Mouse (Mus musculus) cerebellum, postnatal 25 days (tissue): ENCODE measurements around the gene Zfp580.
A peak's percentile ranks its signal among the peaks of the same experiment; 100 is the strongest.

Experiments used
- DNase-seq, 2 experiments: peaks; one replicate each; pipeline ENCODE4 v3.0.0; 2021; ENCODE audit warnings: mixed read lengths in 2 of 2

Gene Zfp580

GRCm38 (mm10) chr7:5035628-5036027 lies 15.7 kb upstream of the Zfp580 start:
- no peak for DNase-seq

DNA sequence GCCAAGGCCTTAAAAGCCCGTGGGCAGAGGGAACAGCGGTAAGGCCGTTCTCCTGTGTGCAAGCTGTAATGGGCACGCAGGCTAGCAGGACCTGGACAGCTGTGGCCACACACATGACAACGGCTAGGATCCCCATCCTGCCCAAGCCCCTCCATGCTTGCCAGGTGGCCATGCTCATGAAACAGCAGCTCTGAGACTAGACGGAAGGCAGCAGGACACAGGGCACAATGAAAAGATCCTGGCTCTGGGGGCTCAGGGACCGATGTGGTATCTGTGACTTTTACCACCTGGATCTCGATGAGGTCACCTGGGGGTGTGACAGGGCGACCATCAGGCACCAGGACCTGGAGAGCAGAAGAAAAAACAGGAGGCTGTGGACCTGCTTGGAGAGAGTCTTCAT lies 15.2 kb upstream of the Zfp580 start:
- no peak for DNase-seq

GRCm38 (mm10) chr7:5037026-5037425 lies 14.3 kb upstream of the Zfp580 start:
- DNase-seq: no peak

GRCm38 (mm10) chr7:5037467-5037866 lies 13.9 kb upstream of the Zfp580 start:
- DNase-seq: no peak

GRCm38 (mm10) chr7:5038109-5038732 lies 13.1 kb upstream of the Zfp580 start, which contains the start of gene Zfp784:
TSS of gene Zfp784 (minus strand) at chr7:5038446.
- peak; percentile 95 to 96 for DNase-seq

- DNase-seq: no peak
Observed at GRCm38 (mm10) chr7:5038940-5039339, 12.4 kb upstream of the Zfp580 start.

- no peak for DNase-seq
Observed at GRCm38 (mm10) chr7:5044981-5045380, 6.4 kb upstream of the Zfp580 start.

DNA sequence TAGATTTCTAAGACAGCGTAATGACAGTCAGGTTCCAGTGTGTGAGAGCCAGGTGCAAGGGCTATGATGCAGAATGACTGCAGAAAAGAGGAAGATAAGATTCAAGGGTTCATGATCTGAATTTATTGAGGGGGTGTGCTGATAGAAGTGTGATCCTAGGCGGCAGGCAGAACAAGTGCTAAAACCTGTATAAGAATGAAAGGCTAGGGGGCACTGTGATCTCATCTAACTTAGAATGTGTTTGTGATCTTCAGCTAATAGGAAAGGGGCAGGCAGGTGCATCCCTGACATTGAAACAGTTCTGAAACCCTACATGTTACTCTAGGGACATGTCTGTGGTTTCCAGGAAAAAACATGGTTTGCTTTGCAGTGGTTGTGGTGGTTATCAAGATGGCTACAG lies 5.2 kb upstream of the Zfp580 start:
- DNase-seq: no peak

- no peak for DNase-seq
Observed at GRCm38 (mm10) chr7:5047313-5047712, 4.0 kb upstream of the Zfp580 start.

DNA sequence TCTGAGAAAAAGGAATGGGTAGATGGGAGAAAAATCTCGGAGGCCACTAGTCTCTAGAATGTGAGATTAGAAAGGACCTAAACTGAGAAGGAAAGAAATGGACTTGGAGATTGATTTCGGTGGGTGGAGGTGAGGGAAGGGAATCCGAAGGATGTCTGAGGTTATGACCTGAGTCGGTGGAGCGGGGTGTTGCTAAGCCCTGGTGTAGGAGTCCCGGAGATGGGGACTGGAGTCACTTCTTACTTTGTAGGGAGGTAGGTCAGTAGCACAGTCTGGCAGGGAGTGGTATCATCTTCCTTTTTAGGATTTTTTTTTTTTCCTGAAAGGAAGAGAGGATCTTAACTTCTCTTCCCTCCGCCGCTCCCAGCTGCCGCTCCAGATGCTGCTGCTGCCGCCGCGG lies 1.1 kb downstream of the Zfp580 start:
- DNase-seq: no peak

- peak; percentile 50 to 60 for DNase-seq
Observed at GRCm38 (mm10) chr7:5052931-5053343, 1.6 kb downstream of the Zfp580 start.

GRCm38 (mm10) chr7:5053456-5054179 lies 2.3 kb downstream of the Zfp580 start:
- peak; percentile 58 to 60 for DNase-seq

DNA sequence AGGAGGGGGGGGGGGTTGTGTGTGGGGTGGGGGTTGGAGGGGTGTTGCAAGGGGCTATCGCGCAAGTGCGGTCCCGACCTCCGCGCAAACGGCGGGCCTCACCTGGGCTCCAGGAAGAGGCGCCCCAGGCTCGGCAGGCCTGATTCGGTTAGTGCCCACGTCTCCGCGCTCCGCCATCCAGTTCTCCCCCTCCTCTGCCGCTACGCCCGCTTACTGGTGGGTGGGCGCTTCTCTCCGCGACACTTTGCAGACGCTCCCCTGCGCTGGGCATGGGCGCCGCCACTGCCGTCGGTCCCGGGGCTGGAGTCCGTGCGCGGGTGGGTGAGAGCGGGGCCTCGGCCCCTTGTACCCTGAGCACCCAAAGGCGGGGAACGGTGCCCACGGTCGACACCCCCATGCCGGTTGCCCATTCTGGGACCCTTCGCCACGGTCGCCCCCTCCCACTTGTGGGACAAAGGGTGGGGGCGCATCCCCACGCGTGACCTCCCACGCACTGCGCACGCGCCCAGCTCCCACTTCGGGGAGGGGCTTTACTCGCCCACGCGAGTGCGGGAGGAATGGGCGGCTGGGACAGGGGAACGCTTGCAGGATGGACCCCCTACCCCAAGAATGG lies 5.4 kb downstream of the Zfp580 start:
- DNase-seq: peak; percentile 74 to 83

DNA sequence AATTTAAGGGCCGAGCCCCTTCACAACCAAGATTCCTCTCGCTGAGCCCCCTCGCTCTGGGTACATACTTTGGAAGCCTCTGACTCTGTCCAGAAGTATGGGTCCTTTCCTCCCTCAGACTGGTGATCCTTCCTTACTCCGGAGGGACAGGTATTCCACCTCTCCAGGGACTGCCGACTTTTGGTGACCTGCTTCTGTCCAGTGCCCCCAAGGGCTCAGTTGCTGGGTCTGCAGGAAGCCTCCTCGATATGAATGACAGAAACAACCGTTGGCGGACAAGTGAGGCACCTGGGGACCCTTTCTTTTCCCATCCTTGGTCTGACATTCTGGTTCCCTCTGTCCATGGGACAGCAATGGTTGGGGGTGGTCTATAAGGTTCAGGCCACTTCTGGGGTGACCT lies 6.0 kb downstream of the Zfp580 start:
- DNase-seq: no peak

- DNase-seq: no peak
Observed at GRCm38 (mm10) chr7:5057804-5058203, 6.5 kb downstream of the Zfp580 start.

DNA sequence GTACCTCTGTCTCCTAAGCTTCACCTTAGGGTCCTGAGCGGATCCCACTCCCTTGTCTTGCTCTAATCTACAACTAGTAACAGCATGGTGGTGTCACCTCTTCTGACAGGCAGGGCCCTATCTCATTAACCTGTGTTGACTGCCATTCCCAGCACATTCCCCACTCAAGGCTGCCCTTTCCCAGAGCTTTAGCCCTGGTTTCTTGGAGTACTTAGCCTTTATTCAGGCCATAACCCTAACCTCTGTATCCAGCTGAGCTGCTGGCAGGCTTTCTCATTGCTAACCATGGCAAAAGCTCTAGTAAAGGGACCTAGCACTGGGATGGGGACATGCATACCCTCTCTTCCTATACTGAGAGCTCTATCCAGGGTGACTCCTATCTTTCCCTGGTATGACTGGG lies 7.3 kb downstream of the Zfp580 start:
- DNase-seq: no peak

DNA sequence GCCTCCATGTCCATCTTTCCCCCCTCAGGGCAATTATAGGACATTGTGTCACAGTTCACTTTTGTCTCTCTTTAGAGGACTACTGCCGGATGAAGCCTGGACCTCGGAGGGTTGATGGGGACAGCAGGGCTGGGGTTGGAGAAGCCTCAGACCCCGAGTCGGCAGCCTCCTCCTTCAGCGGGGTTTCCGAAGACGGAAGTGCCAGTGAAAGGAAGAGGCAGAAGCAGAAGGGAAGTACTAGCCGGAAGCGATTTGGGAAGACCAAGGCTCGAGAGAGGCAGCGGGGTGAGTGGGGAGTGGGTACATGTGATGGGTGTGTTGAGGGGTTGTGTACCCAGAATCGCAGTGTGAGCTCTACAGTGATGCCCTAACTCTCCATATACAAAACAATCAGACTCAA lies 8.1 kb downstream of the Zfp580 start:
- no peak for DNase-seq

DNA sequence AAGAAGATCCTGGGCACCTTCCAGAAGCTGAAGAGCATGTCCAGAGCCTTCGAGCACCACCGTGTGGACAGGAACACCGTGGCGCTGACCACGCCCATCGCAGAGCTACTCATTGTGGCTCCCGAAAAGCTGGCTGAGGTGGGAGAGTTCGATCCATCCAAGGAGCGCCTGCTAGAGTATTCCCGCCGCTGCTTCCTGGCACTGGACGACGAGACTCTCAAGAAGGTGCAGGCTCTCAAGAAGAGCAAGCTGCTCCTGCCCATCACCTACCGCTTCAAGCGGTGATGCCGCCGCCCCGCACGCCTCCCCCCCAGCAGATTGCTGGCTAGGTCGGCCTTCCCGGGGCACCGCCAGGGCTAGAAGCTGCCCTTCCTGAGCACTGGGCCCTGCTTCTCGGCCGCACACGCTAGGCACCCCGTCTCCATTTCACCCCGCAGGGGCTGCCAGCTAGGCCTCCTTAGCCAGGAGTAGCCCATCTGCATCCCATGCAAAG lies 8.9 kb downstream of the Zfp580 start:
- peak; percentile 86 to 93 for DNase-seq

GRCm38 (mm10) chr7:5060944-5061773 lies 9.8 kb downstream of the Zfp580 start:
- DNase-seq: peak; percentile 100

- DNase-seq: peak; percentile 96 to 99
Observed at GRCm38 (mm10) chr7:5061774-5062359, 10.5 kb downstream of the Zfp580 start, which contains the start of gene U2af2. TSS of gene U2af2 (plus strand) at chr7:5062143.

GRCm38 (mm10) chr7:5062360-5063001 lies 11.1 kb downstream of the Zfp580 start:
- DNase-seq: peak in 1 of 2 experiments; percentile 82

DNA sequence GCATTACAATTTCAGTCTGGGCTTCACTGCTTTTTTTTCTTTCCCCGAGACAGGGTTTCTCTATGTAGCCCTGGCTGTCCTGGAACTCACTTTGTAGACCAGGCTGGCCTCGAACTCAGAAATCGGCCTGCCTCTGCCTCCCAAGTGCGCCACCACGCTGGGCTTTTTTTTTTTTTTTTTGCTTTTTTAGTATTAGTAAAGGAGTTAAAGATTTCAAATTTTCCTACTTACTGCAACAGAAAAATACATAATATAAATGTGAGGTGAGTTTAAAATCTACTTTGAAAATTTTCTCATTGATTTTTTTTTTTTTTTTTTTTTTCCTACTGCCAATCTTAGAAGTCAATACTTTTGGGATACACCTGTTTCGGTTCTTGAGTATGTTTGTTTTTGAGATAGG lies 13.5 kb downstream of the Zfp580 start:
- no peak for DNase-seq
